36 mouse cellular contexts compared by ENCODE assay signal in the genomic region with DNA sequence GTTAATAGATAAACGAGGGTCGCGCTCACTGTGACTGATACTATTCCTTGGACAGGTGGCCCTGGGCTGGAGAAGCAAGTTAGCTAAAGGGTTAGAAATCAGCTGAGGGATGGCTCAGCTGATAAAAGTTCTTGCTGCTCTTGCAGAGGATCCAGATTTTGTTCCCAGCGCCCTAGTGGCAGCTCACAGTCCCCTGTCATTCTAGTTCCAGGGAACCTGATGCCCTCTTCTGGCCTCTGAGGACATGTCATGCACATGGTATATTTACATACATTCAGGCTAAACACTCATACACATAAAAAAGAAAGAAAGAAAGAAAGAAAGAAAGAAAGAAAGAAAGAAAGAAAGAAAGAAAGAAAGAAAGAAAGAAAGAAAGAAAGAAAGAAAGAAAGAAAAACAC. TPM values are rescaled to one million over a fixed set of nuclear protein-coding genes. Genes with fewer than 3 reads are reported as not detected.
DNase-seq lines count a peak whose midpoint lies in the region; ATAC-seq and TF ChIP-seq lines count a peak whose summit lies in the region.
"Had no signal": no experiment of that assay in that cellular context is flagged by ENCODE, and none has a peak within 500 bp of the region (broad histone marks: within the 10 kb centered on the region; RNA-seq: fewer than 3 reads in every experiment).

No protein-coding gene starts in this region.

- no peaks in the 10 kb centered on the region for H3K9me3 ChIP-seq in liver, embryonic 14.5 days (ENCODE audit: control insufficient read depth, low read length)
- H3K9me3 ChIP-seq in liver, embryonic 12.5 days (replicated peaks), result no peaks in the 10 kb centered on the region
- no peaks in the 10 kb centered on the region for H3K9me3 ChIP-seq in CH12.LX (replicated peaks; ENCODE audit: low read length)
- H3K9me3 ChIP-seq in ES-Bruce4 (replicated peaks; ENCODE audit: control insufficient read depth, insufficient read depth, low read length, poor library complexity, severe bottlenecking), result no peaks in the 10 kb centered on the region
- H3K9me3 ChIP-seq: heart, embryonic 10.5 days; hindbrain, embryonic 12.5 days; liver, embryonic 15.5 days; midbrain, embryonic 15.5 days; neural tube, embryonic 12.5 days had no signal

- H3K27ac ChIP-seq in liver, embryonic 14.5 days, result no peak overlapping the region
- no peak overlapping the region for H3K27ac ChIP-seq in liver, embryonic 12.5 days
- H3K27ac ChIP-seq in CH12.LX (ENCODE audit: insufficient read depth, low read depth), result no peak overlapping the region
- H3K27ac ChIP-seq in ES-Bruce4 (ENCODE audit: insufficient read depth, low read length), result no peak overlapping the region
- H3K27ac ChIP-seq: heart, embryonic 10.5 days; hindbrain, embryonic 12.5 days; hindbrain, postnatal 0 days; layer of hippocampus, adult 2 months; liver, embryonic 15.5 days; midbrain, embryonic 15.5 days; neural tube, embryonic 12.5 days had no signal

- no peaks in the 10 kb centered on the region for H3K36me3 ChIP-seq in liver, embryonic 14.5 days (replicated peaks; ENCODE audit: control insufficient read depth, insufficient read depth, low read depth)
- H3K36me3 ChIP-seq in liver, embryonic 12.5 days, result no peaks in the 10 kb centered on the region
- no peaks in the 10 kb centered on the region for H3K36me3 ChIP-seq in CH12.LX (replicated peaks in 1 of 2; ENCODE audit: control insufficient read depth in 1 of 2, insufficient read depth in 1 of 2, low read length in 1 of 2)
- no peaks in the 10 kb centered on the region for H3K36me3 ChIP-seq in ES-Bruce4 (ENCODE audit: control insufficient read depth, insufficient read depth, low read length, poor library complexity, severe bottlenecking)
- H3K36me3 ChIP-seq: heart, embryonic 10.5 days; hindbrain, embryonic 12.5 days; liver, embryonic 15.5 days; midbrain, embryonic 15.5 days; neural tube, embryonic 12.5 days had no signal

- H3K27me3 ChIP-seq in liver, embryonic 14.5 days (ENCODE audit: control insufficient read depth, insufficient read depth, low read length), result no peaks in the 10 kb centered on the region
- no peaks in the 10 kb centered on the region for H3K27me3 ChIP-seq in liver, embryonic 12.5 days (replicated peaks)
- H3K27me3 ChIP-seq in CH12.LX (replicated peaks) (peaks cover 2% of the 10 kb centered on the region), ES-Bruce4 (ENCODE audit: control insufficient read depth, insufficient read depth, low read length, poor library complexity, severe bottlenecking) (no peaks in the 10 kb centered on the region)
- H3K27me3 ChIP-seq: hindbrain, embryonic 12.5 days; liver, embryonic 15.5 days; midbrain, embryonic 15.5 days; neural tube, embryonic 12.5 days had no signal

- peaks cover 20 to 24% of the 10 kb centered on the region in 2 experiments for H3K4me1 ChIP-seq in liver, embryonic 14.5 days (replicated peaks; ENCODE audit: control insufficient read depth in 2 of 2, insufficient read depth in 2 of 2, low read length in 1 of 2)
- H3K4me1 ChIP-seq in liver, embryonic 12.5 days, result peaks cover 33% of the 10 kb centered on the region
- H3K4me1 ChIP-seq in CH12.LX (ENCODE audit: control insufficient read depth in 1 of 2, insufficient read depth in 2 of 2), result peaks cover 3 to 18% of the 10 kb centered on the region in 2 experiments; a peak in 2 of 4 replicates
- no peaks in the 10 kb centered on the region for H3K4me1 ChIP-seq in ES-Bruce4 (ENCODE audit: control insufficient read depth, insufficient read depth, low read length)
- H3K4me1 ChIP-seq: hindbrain, embryonic 12.5 days; midbrain, embryonic 15.5 days; neural tube, embryonic 12.5 days had no signal

- no peak for TF ChIP-seq EP300 in liver, embryonic 14.5 days (IDR thresholded peaks at IDR 0.05; ENCODE audit: low read depth)
- no peak for TF ChIP-seq EP300 in CH12.LX (IDR thresholded peaks at IDR 0.05; ENCODE audit: low read length)
- no peak for TF ChIP-seq EP300 in ES-Bruce4 (IDR thresholded peaks at IDR 0.05; ENCODE audit: insufficient read depth, low read depth, low read length)

- no peak overlapping the region for H3K9ac ChIP-seq in liver, embryonic 14.5 days (replicated peaks)
- no peak overlapping the region for H3K9ac ChIP-seq in liver, embryonic 12.5 days
- H3K9ac ChIP-seq in CH12.LX (ENCODE audit: insufficient read depth, low read depth) (no peak overlapping the region), ES-Bruce4 (ENCODE audit: low read depth, poor library complexity, severe bottlenecking) (no peak overlapping the region)
- H3K9ac ChIP-seq: hindbrain, embryonic 12.5 days; liver, embryonic 15.5 days; midbrain, embryonic 15.5 days; neural tube, embryonic 12.5 days had no signal

- peak; percentile 41 for TF ChIP-seq CTCF in liver, embryonic 14.5 days (IDR thresholded peaks at IDR 0.05; ENCODE audit: low read depth)
- TF ChIP-seq CTCF in CH12.LX (conservative IDR thresholded peaks at IDR 0.05 in 1 of 2, IDR thresholded peaks at IDR 0.05 in 1 of 2; ENCODE audit: low read depth in 2 of 2, low read length in 2 of 2) (peak in 1 of 2 experiments; percentile 42; a peak in 2 of 4 replicates), ES-Bruce4 (IDR thresholded peaks at IDR 0.05; ENCODE audit: low read depth, low read length) (peak; percentile 32)

- in situ Hi-C loops in CH12.LX (cut with MboI; ENCODE audit: low pct_ligation_motif_present, low pct_unique_long_range_greater_than_20kb, low sequenced_read_pairs), result loop anchor here (25.0 kb wide), 1 partner anchor 354 kb away; no protein-coding TSS in a partner anchor

- TF ChIP-seq RAD21 in CH12.LX (IDR thresholded peaks at IDR 0.05; ENCODE audit: low read depth, low read length), result no peak; the same call in none of the 2 replicates

- ATAC-seq in liver, embryonic 14.5 days (ENCODE audit: insufficient read depth), result no peak
- ATAC-seq in liver, embryonic 12.5 days, result no peak
- ATAC-seq: CD4-positive, CD25-positive, alpha-beta regulatory T cell, adult 4 months; forebrain, embryonic 14.5 days; hindbrain, postnatal 0 days; midbrain, embryonic 15.5 days had no signal

- H3K4me3 ChIP-seq in liver, embryonic 14.5 days (ENCODE audit: insufficient read depth in 1 of 2, low read depth in 2 of 2, low read length in 2 of 2), result no peak overlapping the region
- no peak overlapping the region for H3K4me3 ChIP-seq in liver, embryonic 12.5 days
- no peak overlapping the region for H3K4me3 ChIP-seq in CH12.LX (replicated peaks in 1 of 3; ENCODE audit: low read depth in 2 of 3, low read length in 2 of 3, poor library complexity in 1 of 3)
- H3K4me3 ChIP-seq in ES-Bruce4 (ENCODE audit: low read depth, low read length), result no peak overlapping the region
- H3K4me3 ChIP-seq: heart, embryonic 10.5 days; hindbrain, embryonic 12.5 days; layer of hippocampus, adult 2 months; liver, embryonic 15.5 days; midbrain, embryonic 15.5 days; neural tube, embryonic 12.5 days had no signal

- H3K79me2 ChIP-seq in CH12.LX (replicated peaks; ENCODE audit: control insufficient read depth, extremely low read depth, insufficient read depth, poor library complexity, severe bottlenecking), result no peaks in the 10 kb centered on the region

- TF ChIP-seq POLR2A in CH12.LX (IDR thresholded peaks at IDR 0.05; ENCODE audit: low read depth, low read length), result no peak
- TF ChIP-seq POLR2A in ES-Bruce4 (IDR thresholded peaks at IDR 0.05; ENCODE audit: insufficient read depth, low read length), result no peak

- DNase-seq in liver, embryonic 14.5 days (ENCODE audit: low read depth in 3 of 3, low spot score in 3 of 3), result no peak
- DNase-seq in CH12.LX (ENCODE audit: extremely low read depth), result no peak
- DNase-seq in induced T-regulatory cell, adult 2 months (ENCODE audit: low read depth), result peak; percentile 8
- no peak for DNase-seq in layer of hippocampus, adult 9-10 months (ENCODE audit: low spot score)
- DNase-seq in Muller cell, postnatal 12 days (ENCODE audit: inconsistent ontology term), result no peak
- DNase-seq: adrenal gland, adult 8-10 months; cerebellum, adult 2 months; cerebellum, postnatal 25 days; gastrocnemius, postnatal 14 days; heart, postnatal 36 days; kidney, adult 11 months; kidney, postnatal 36 days; layer of hippocampus, postnatal 36 days; left cerebral cortex, postnatal 4 days; right cerebral cortex, postnatal 4 days; thymus, postnatal 14 days had no signal

- dilution Hi-C loops in CH12.LX (cut with MboI; ENCODE audit: extremely low pct_ligation_motif_present, extremely low pct_unique_long_range_greater_than_20kb, low sequenced_read_pairs), result no loop called here

- no peak overlapping the region for H3K4me2 ChIP-seq in liver, embryonic 14.5 days (ENCODE audit: low read depth)
- no peak overlapping the region for H3K4me2 ChIP-seq in liver, embryonic 12.5 days
- H3K4me2 ChIP-seq in CH12.LX (ENCODE audit: insufficient read depth, low read depth, poor library complexity, severe bottlenecking), result no peak overlapping the region
- H3K4me2 ChIP-seq: hindbrain, embryonic 12.5 days; liver, embryonic 15.5 days; midbrain, embryonic 15.5 days; neural tube, embryonic 12.5 days had no signal

- 76% methylated on average over 4 of the region's 4 CpGs for WGBS in liver, embryonic 14.5 days (ENCODE audit: insufficient replicate concordance)
- 74% methylated on average over 4 of the region's 4 CpGs for WGBS in liver, embryonic 12.5 days (ENCODE audit: insufficient replicate concordance)

RNA-seq across cellular contexts. Expression of gene Cela3b, which starts 11.0 kb away (rescaled TPM):
- 0.06 TPM in 2 replicates for polyA plus RNA-seq in liver, embryonic 14.5 days (2012; rRNA removed)
- polyA plus RNA-seq in liver, embryonic 14.5 days (2014; fragmentation: Nextera tagmentation; extraction: Ambion mirVana), result not detected in 2 replicates
- not detected in 2 replicates for polyA plus RNA-seq in liver, embryonic 12.5 days (2016; fragmentation: Nextera tagmentation; extraction: Ambion mirVana)
- total RNA-seq in CH12.LX (2012; rRNA removed) (not detected in 2 replicates), CH12.LX (2014; rRNA removed) (not detected in 2 replicates)
- polyA plus RNA-seq in CH12.LX (2012; ENCODE audit: insufficient read length, low read depth) (not detected in 2 replicates), ES-Bruce4 (2011; ENCODE audit: insufficient read depth, insufficient read length, low read depth, missing spikeins) (not detected in 2 replicates)
- total RNA-seq: gastrocnemius, postnatal 14 days; granulocyte monocyte progenitor cell, adult 5-6 weeks; heart, postnatal 36 days; hindbrain, postnatal 0 days; layer of hippocampus, adult 2 months; layer of hippocampus, postnatal 36 days; left cerebral cortex, postnatal 4 days had no signal
- polyA plus RNA-seq: CD4-positive, CD25-positive, alpha-beta regulatory T cell, adult 4 months; cerebellum, adult 2 months; embryonic facial prominence, embryonic 11.5 days; forebrain, embryonic 14.5 days; heart, embryonic 10.5 days; hindbrain, embryonic 12.5 days; hindbrain, postnatal 0 days; kidney, embryonic 14.5 days; lung, embryonic 16.5 days; midbrain, embryonic 15.5 days; neural tube, embryonic 12.5 days; stomach, embryonic 14.5 days; urinary bladder, adult 2 months had no signal

RNA-seq across cellular contexts. Expression of gene 1700013G24Rik, which starts 11.8 kb away (rescaled TPM):
- polyA plus RNA-seq in liver, embryonic 14.5 days (2012; rRNA removed), result not detected in 2 replicates
- not detected in 2 replicates for polyA plus RNA-seq in liver, embryonic 14.5 days (2014; fragmentation: Nextera tagmentation; extraction: Ambion mirVana)
- not detected in 2 replicates for polyA plus RNA-seq in liver, embryonic 12.5 days (2016; fragmentation: Nextera tagmentation; extraction: Ambion mirVana)
- total RNA-seq in CH12.LX (2012; rRNA removed), result not detected in 2 replicates
- total RNA-seq in CH12.LX (2014; rRNA removed), result not detected in 2 replicates
- polyA plus RNA-seq in CH12.LX (2012; ENCODE audit: insufficient read length, low read depth), result not detected in 2 replicates
- polyA plus RNA-seq in ES-Bruce4 (2011; ENCODE audit: insufficient read depth, insufficient read length, low read depth, missing spikeins), result not detected in 2 replicates
- total RNA-seq: adrenal gland, adult 8-10 months; adrenal gland, postnatal 4 days; gastrocnemius, postnatal 14 days; granulocyte monocyte progenitor cell, adult 5-6 weeks; heart, postnatal 36 days; hindbrain, postnatal 0 days; layer of hippocampus, adult 2 months; layer of hippocampus, postnatal 36 days; left cerebral cortex, postnatal 4 days had no signal
- polyA plus RNA-seq: CD4-positive, CD25-positive, alpha-beta regulatory T cell, adult 4 months; cerebellum, adult 2 months; embryonic facial prominence, embryonic 11.5 days; forebrain, embryonic 14.5 days; heart, embryonic 10.5 days; heart, embryonic 16.5 days; hindbrain, embryonic 12.5 days; hindbrain, postnatal 0 days; kidney, embryonic 14.5 days; liver, embryonic 15.5 days; lung, embryonic 16.5 days; midbrain, embryonic 15.5 days; neural tube, embryonic 12.5 days; stomach, embryonic 14.5 days; urinary bladder, adult 2 months had no signal

RNA-seq across cellular contexts. Expression of gene Hspg2, which starts 27.2 kb away (rescaled TPM):
- 2.4 and 3.3 TPM in 2 replicates for polyA plus RNA-seq in liver, embryonic 14.5 days (2012; rRNA removed)
- 4.3 and 5.0 TPM in 2 replicates for polyA plus RNA-seq in liver, embryonic 14.5 days (2014; fragmentation: Nextera tagmentation; extraction: Ambion mirVana)
- 6.4 and 7.3 TPM in 2 replicates for polyA plus RNA-seq in liver, embryonic 12.5 days (2016; fragmentation: Nextera tagmentation; extraction: Ambion mirVana)
- total RNA-seq in CH12.LX (2012; rRNA removed) (3.1 and 5.5 TPM in 2 replicates), CH12.LX (2014; rRNA removed) (0.82 and 1.3 TPM in 2 replicates)
- polyA plus RNA-seq in CH12.LX (2012; ENCODE audit: insufficient read length, low read depth) (10.7 and 14.0 TPM in 2 replicates), ES-Bruce4 (2011; ENCODE audit: insufficient read depth, insufficient read length, low read depth, missing spikeins) (147 and 184 TPM in 2 replicates)
- polyA plus RNA-seq: CD4-positive, CD25-positive, alpha-beta regulatory T cell, adult 4 months had no signal

RNA-seq across cellular contexts. Expression of gene Cela3a, which starts 31.7 kb away (rescaled TPM):
- polyA plus RNA-seq in liver, embryonic 14.5 days (2012; rRNA removed), result not detected in 2 replicates
- not detected in 2 replicates for polyA plus RNA-seq in liver, embryonic 14.5 days (2014; fragmentation: Nextera tagmentation; extraction: Ambion mirVana)
- not detected in 2 replicates for polyA plus RNA-seq in liver, embryonic 12.5 days (2016; fragmentation: Nextera tagmentation; extraction: Ambion mirVana)
- not detected in 2 replicates for total RNA-seq in CH12.LX (2012; rRNA removed)
- total RNA-seq in CH12.LX (2014; rRNA removed), result not detected in 2 replicates
- polyA plus RNA-seq in CH12.LX (2012; ENCODE audit: insufficient read length, low read depth), result not detected in 2 replicates
- not detected in 2 replicates for polyA plus RNA-seq in ES-Bruce4 (2011; ENCODE audit: insufficient read depth, insufficient read length, low read depth, missing spikeins)
- total RNA-seq: adrenal gland, adult 8-10 months; gastrocnemius, postnatal 14 days; granulocyte monocyte progenitor cell, adult 5-6 weeks; heart, postnatal 36 days; hindbrain, postnatal 0 days; layer of hippocampus, adult 2 months; layer of hippocampus, postnatal 36 days; left cerebral cortex, postnatal 4 days had no signal
- polyA plus RNA-seq: CD4-positive, CD25-positive, alpha-beta regulatory T cell, adult 4 months; cerebellum, adult 2 months; embryonic facial prominence, embryonic 11.5 days; forebrain, embryonic 14.5 days; heart, embryonic 10.5 days; heart, embryonic 16.5 days; hindbrain, embryonic 12.5 days; hindbrain, postnatal 0 days; kidney, embryonic 14.5 days; limb, embryonic 14.5 days; liver, embryonic 15.5 days; lung, embryonic 16.5 days; midbrain, embryonic 15.5 days; neural tube, embryonic 12.5 days; stomach, embryonic 14.5 days; urinary bladder, adult 2 months had no signal
